Mouse (Mus musculus) heart, adult 2 months (tissue): ENCODE results near the gene Fbxo47. TPM values are rescaled to one million over a fixed set of nuclear protein-coding genes. Genes with fewer than 3 reads are reported as not detected.

Source experiments
- DNase-seq, 2 experiments: peaks; one replicate each; pipeline ENCODE4 v3.0.0; 2021
- H3K27ac ChIP-seq: fragments of 200-600 bp; 2 replicates; pipeline ENCODE4 v1.8.1; 2022
- H3K27me3 ChIP-seq: fragments of 200-500 bp; 2 replicates; pipeline ENCODE4 v1.6.1; 2012; ENCODE audit warnings: mild to moderate bottlenecking, low read length, inconsistent platforms, mixed read lengths; ENCODE audit not compliant: control insufficient read depth, insufficient read depth
- H3K36me3 ChIP-seq: fragments of 200-500 bp; 2 replicates; pipeline ENCODE4 v1.6.1; 2012; ENCODE audit warnings: low read length, inconsistent platforms; ENCODE audit not compliant: control insufficient read depth, insufficient read depth
- H3K4me1 ChIP-seq: fragments of 200-500 bp; 2 replicates; pipeline ENCODE4 v1.6.1; 2011; ENCODE audit warnings: low read length; ENCODE audit not compliant: control insufficient read depth, insufficient read depth
- H3K4me3 ChIP-seq: fragments of 200-600 bp; 2 replicates; pipeline ENCODE4 v1.8.1; 2022
- H3K79me2 ChIP-seq: fragments of 200-500 bp; replicated peaks from 2 replicates; pipeline ENCODE4 v1.6.1; 2012; ENCODE audit warnings: mild to moderate bottlenecking, inconsistent platforms, low read length, moderate library complexity, mixed read lengths; ENCODE audit not compliant: control insufficient read depth, insufficient read depth
- H3K9ac ChIP-seq: fragments of 200-500 bp; 2 replicates; pipeline ENCODE4 v1.6.1; 2012; ENCODE audit warnings: low read depth, mild to moderate bottlenecking, control low read depth, inconsistent platforms, low read length, mixed read lengths
- CTCF ChIP-seq: fragments of 200-600 bp; IDR thresholded peaks from 2 replicates; pipeline ENCODE4 v1.8.1; 2022; ENCODE audit warnings: antibody characterized with exemption, mild to moderate bottlenecking, moderate library complexity
- EP300 ChIP-seq: fragments of 200-500 bp; IDR thresholded peaks from 2 replicates; pipeline ENCODE4 v1.6.1; 2011; ENCODE audit warnings: low read depth, low read length, control low read depth; ENCODE audit not compliant: insufficient read depth
- POLR2A ChIP-seq: fragments of 200-500 bp; IDR thresholded peaks from 2 replicates; pipeline ENCODE4 v1.6.1; 2011; ENCODE audit warnings: mild to moderate bottlenecking, low read depth, low read length, control low read depth; ENCODE audit not compliant: insufficient read depth
- whole genome bisulfite sequencing: fragments of 180-500 bp; shearing (Covaris S2); methylation state at CpG from one replicate; pipeline ENCODE4 v1.1.7; 2018; 5-methylcytosine and 5-hydroxymethylcytosine counted together
- intact Hi-C: fragments of 180-260 bp; cut with DNase I; formaldehyde crosslinking; loops from one replicate; pipeline ENCODE4 v1.15.1; 2025
- polyA plus RNA-seq: library from polyadenylated mRNA; depleted of rRNA; stranded (reverse); fragments of >200 nt; gene quantifications from 2 replicates; pipeline ENCODE4 v1.2.3, GENCODE M21; 2012
- total RNA-seq, 2 experiments: library from RNA; stranded (reverse); gene quantifications; 2 replicates each; pipeline ENCODE4 v1.2.3; 2021

Gene Fbxo47
- total and polyA plus RNA-seq, 3 experiments = 0.29 to 0.45 (median 0.43) TPM

DNA sequence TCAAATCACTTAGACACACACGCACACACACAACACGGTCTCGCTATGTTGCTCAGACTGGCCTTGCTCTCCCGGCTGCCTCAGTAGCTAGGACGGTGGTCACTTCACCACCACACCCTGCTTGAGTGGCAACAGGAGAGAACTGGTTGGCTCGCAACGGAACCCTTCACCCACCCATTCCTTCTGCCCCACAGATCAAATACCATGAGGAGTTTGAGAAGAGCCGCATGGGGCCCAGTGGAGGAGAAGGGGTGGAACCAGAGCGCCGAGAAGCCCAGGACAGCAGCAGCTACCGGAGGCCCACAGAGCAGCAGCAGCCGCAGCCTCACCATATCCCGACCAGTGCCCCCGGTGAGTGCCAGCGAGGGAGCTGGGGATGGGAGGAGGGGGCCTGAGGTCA, 50.6 kb downstream of the Fbxo47 start:
- intact Hi-C loops = no loop called here
- H3K27me3 ChIP-seq = no peaks in the 10 kb centered on the region
- H3K9ac ChIP-seq = no peak overlapping the region
- H3K27ac ChIP-seq = no peak overlapping the region
- peaks cover 20% of the 10 kb centered on the region for H3K4me1 ChIP-seq
- WGBS = 94% methylated on average over 15 of the region's 15 CpGs
- H3K4me3 ChIP-seq = no peak overlapping the region
- no peak for DNase-seq
- TF ChIP-seq CTCF (no peak), EP300 (no peak), POLR2A (no peak)
- H3K36me3 ChIP-seq = no peaks in the 10 kb centered on the region
- no peaks in the 10 kb centered on the region for H3K79me2 ChIP-seq

- intact Hi-C loops = no loop called here
- DNase-seq = peak; percentile 56 to 62
- WGBS = 36% methylated on average over 11 of the region's 11 CpGs
- Histone ChIP-seq H3K4me1 (peaks cover 20% of the 10 kb centered on the region), H3K27ac (peak overlapping the region; percentile 73), H3K4me3 (no peak overlapping the region), H3K9ac (no peak overlapping the region), H3K36me3 (no peaks in the 10 kb centered on the region), H3K79me2 (no peaks in the 10 kb centered on the region), H3K27me3 (no peaks in the 10 kb centered on the region)
- TF ChIP-seq EP300 = 0 out of 2 replicates have a peak, but pooled peaks have one; percentile 5
- no peak for TF ChIP-seq CTCF
- TF ChIP-seq POLR2A = 0 out of 2 replicates have a peak, but pooled peaks have one; percentile 11
These were observed 52.0 kb downstream of the Fbxo47 start for GRCm38 (mm10) chr11:97832001-97832400.

DNA sequence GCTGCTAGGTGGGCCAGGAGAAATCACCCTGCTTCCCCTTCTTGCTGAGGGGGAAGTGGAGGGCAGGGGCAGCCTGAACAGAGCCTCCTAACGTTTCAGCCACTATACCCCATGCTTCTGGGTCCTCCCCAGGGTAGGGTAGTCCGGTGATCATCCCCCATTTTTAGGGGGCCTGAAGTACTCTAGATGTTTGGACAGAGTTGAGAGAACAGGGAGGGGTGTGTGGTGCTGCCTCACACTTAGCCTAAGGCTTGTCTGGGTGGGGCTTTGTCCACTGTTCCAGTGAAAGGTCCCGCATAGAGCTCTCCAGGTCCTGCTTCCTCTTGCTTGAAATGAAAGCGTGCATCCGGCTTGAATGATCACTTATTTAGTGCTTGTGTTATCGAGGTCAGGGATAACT, 53.5 kb downstream of the Fbxo47 start:
- WGBS = 56% methylated on average over 6 of the region's 6 CpGs
- Histone ChIP-seq H3K79me2 (no peaks in the 10 kb centered on the region), H3K4me1 (peaks cover 19% of the 10 kb centered on the region), H3K36me3 (no peaks in the 10 kb centered on the region), H3K27me3 (no peaks in the 10 kb centered on the region), H3K4me3 (no peak overlapping the region), H3K27ac (peak overlapping the region; percentile 10), H3K9ac (no peak overlapping the region)
- no peak for DNase-seq
- TF ChIP-seq EP300 = no peak
- no peak for TF ChIP-seq CTCF
- no peak for TF ChIP-seq POLR2A
- intact Hi-C loops = no loop called here

GRCm38 (mm10) chr11:97829913-97830476, 54.0 kb downstream of the Fbxo47 start:
- H3K4me3 ChIP-seq = no peak overlapping the region
- H3K9ac ChIP-seq = no peak overlapping the region
- peak; percentile 37 to 48 for DNase-seq
- 70% methylated on average over 12 of the region's 12 CpGs for WGBS
- H3K4me1 ChIP-seq = peaks cover 21% of the 10 kb centered on the region
- TF ChIP-seq POLR2A (no peak), EP300 (no peak), CTCF (no peak)
- no peaks in the 10 kb centered on the region for H3K36me3 ChIP-seq
- no peaks in the 10 kb centered on the region for H3K27me3 ChIP-seq
- H3K79me2 ChIP-seq = no peaks in the 10 kb centered on the region
- intact Hi-C loops = no loop called here
- H3K27ac ChIP-seq = peak overlapping the region; percentile 10

- no peaks in the 10 kb centered on the region for H3K27me3 ChIP-seq
- 79% methylated on average over 7 of the region's 7 CpGs for WGBS
- DNase-seq = no peak
- H3K4me1 ChIP-seq = peaks cover 24% of the 10 kb centered on the region
- intact Hi-C loops = no loop called here
- H3K36me3 ChIP-seq = no peaks in the 10 kb centered on the region; the same call in 1 of the 2 replicates
- H3K4me3 ChIP-seq = no peak overlapping the region
- H3K79me2 ChIP-seq = no peaks in the 10 kb centered on the region
- H3K27ac ChIP-seq = no peak overlapping the region; the same call in 1 of the 2 replicates
- no peak overlapping the region for H3K9ac ChIP-seq
- TF ChIP-seq POLR2A = no peak
- TF ChIP-seq EP300 = no peak
- no peak for TF ChIP-seq CTCF
These were observed 54.6 kb downstream of the Fbxo47 start for GRCm38 (mm10) chr11:97829365-97829764.

DNA sequence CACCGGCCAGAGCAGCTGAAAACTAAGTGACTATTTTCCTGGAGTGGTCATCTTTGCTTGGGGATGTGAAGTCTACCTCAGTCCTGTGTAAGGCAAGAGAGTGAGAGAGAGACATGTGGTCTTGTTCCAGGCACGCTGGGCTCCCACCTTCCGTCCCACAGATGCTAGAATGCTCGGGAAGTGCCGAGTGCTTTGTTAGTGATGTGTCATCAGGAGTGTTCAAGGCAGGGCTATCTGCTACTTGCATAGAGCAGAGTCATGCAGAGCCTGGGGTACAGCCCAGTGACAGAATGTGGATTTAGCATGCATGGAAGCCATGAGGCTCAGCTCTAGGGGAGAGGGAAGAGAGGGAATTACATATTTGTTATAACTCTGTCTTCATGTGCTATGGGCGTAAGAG, 56.3 kb downstream of the Fbxo47 start:
- Histone ChIP-seq H3K36me3 (peaks cover 5% of the 10 kb centered on the region), H3K4me3 (no peak overlapping the region), H3K9ac (no peak overlapping the region), H3K27ac (no peak overlapping the region), H3K4me1 (peaks cover 35% of the 10 kb centered on the region), H3K27me3 (no peaks in the 10 kb centered on the region), H3K79me2 (no peaks in the 10 kb centered on the region; the same call in 1 of the 2 replicates)
- DNase-seq = no peak
- TF ChIP-seq EP300 (no peak), CTCF (no peak), POLR2A (no peak)
- 63% methylated on average over 6 of the region's 6 CpGs for WGBS
- intact Hi-C loops = no loop called here
